Mouse (Mus musculus) cerebellum, postnatal 10 days (tissue): ENCODE measurements around the gene Fgf13.

Experiments used
- DNase-seq, 2 experiments: peaks; one replicate each; pipeline ENCODE4 v3.0.0; 2021; ENCODE audit warnings: mixed read lengths in 2 of 2

Fgf13 gene

DNA sequence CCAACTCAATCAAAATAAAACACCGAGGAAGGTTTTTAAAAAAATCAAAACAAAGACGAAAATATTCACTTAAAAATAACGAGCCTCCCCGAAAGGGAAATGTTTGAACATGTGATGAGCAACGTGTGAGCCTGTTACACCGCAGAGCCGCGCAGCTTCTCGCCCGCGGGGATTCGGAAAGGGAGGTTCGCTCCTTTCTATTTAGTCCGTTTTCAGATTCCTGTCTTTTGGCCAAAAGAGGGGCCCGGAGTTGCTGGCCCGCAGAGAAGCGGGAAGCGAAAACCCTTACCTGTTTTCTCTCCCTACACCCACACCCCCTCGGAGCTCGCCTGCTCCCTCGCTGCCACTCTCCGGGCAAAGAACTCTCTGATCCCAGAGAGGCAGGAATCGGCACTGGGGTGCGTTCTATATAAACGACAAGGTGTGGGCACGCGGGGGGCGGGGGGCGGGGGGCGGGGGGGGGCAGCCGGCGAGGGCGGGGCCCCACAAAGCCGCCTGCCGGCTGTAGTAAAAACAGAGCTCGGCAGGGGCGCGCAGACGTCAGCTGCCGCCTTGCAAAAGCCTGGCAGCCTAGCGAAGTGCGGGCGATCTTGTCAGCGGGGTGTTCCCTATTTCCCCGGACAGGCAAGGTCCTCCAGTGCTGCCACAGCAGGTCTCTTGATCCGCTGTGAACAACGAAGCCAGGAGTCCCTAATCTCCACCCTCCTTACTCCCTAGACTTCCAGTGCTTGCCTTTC, at the start of gene Fgf13:
Fgf13 (minus strand) TSS at position 377 of the 737 bp plus-strand sequence.
- DNase-seq: peak; percentile 55 to 74

DNA sequence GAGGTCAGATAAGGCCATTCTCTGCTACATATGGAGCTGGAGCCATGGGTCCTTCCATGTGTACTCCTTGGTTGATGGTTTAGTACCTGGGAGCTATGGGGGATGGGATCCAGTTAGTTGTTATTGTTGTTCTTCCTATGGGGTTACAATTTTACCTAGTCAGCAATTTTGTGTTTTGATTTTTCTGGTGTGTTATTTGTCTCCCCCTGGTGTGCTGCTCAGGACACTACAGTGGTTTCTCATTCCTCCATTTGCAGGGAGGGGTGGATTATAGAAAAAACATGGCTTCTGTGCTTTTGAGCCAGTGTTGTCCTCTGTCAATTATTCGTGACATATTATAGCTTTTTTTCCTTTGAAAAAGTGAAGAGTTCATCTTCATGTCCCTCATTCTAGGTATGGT, 38.7 kb upstream of the Fgf13 start:
- peak; percentile 25 to 33 for DNase-seq

DNA sequence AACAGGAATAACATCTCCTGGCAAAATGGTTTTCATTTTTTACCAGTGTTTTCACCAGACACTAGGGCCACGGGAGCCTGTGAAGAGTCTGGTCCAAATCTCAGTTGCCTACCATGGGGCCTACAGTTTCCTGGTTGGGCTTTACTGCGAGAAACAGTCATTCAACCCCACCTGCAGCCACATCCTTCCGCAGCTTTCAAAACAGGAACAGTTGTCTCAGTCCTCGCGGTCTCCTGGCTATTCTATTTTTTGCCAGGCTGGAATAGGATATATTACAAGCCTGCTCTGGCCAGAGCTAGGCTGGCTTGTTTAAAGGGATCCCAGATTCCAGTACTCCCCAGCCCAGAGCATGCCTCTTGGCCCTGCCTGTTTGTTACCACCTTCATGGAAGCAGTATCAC, 21.2 kb upstream of the Fgf13 start:
- no peak for DNase-seq

DNA sequence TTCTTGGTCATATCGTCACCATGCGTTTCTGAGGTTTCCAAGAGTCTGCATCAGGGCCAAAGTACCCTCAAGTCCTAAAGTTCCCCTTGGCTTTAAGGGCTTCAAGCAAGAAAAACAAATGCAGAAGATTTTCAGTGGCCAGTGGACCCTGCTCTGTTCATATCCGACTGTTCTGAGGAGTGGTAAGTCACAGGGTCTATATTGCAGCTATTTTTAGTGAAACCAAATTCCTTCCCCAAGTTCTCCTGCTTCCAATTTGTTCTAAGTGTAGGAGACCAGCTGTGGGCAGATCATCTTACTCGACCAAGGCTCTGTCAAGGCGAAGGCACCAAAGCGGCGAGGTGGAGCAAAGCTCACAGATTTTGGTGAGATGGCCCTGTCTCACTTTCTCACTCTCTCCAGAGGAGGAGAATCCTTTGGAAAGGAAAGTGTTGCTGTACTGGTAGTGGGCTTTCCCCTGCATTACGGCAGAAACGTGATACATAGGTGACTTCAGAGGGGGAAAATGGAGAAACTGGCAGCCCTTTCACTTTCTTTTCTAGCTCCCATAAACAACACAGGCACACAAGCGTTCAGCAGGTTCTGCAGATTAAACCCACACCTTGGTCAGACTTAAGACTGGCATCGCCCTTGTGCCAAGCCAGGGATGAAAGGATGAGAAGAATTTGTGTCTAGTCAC, 17.8 kb upstream of the Fgf13 start:
- DNase-seq: no peak

DNA sequence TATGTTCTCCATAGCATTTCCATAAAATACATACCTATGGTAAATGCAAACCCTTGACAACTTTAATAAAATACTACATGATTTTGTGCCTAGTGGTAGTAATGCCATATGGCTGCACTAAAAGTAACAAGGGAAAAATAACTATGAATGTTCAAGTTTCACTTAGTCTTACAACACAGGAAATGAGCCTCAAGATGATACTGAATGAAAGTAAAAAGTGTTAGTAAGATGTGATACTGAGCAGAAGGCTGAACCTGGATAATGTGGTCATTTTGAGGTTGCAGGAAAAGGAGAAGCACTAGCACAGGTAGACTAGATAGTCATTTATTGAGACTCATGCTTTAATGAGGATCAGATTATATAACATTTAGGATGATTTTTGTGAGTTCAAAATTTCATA, 16.2 kb upstream of the Fgf13 start:
- DNase-seq: no peak

DNA sequence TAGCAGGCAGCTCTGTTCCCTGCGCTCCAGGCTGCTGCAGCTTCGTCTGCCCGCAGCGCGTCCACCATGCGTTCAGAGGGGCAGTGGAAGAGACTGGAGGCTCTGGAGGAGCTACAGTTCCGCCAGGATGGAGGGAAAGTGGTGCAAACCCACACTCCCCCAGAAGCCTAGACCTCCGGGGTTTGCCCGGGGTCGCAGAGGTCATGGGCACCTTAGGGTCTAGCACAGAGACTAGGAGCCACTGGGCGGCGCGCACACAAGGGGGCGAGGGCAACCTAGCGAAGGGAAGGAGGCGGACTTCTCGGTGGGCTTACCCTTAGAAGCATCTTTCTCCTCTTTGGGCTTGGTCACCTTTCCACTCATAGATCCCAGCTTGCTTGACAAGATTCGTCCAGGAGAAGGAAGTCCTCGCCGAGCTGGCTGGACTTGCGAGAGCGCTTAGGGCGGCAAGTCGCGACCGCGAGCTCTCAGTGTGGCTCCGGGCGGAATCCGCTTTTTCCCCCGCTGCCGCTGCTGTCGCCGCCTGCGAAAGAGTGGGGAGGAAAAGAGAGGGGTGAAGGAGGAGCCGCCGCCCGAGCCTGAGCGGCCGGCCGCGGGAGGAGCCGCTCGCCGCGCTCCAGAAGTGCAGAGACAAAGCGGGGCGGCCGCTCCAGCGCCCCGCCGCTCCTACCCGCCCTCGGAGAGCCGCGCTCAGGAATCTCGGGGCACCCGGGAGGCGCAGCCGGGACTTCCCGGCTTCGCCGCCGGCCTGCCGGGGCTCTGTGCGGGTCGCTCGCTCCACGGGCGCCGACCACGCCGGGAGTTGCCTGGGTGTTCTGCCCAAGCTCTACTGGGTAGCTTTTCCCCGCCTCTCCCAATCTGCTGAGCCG, 811 bp downstream of the Fgf13 start:
- DNase-seq: peak; percentile 60 to 65

DNA sequence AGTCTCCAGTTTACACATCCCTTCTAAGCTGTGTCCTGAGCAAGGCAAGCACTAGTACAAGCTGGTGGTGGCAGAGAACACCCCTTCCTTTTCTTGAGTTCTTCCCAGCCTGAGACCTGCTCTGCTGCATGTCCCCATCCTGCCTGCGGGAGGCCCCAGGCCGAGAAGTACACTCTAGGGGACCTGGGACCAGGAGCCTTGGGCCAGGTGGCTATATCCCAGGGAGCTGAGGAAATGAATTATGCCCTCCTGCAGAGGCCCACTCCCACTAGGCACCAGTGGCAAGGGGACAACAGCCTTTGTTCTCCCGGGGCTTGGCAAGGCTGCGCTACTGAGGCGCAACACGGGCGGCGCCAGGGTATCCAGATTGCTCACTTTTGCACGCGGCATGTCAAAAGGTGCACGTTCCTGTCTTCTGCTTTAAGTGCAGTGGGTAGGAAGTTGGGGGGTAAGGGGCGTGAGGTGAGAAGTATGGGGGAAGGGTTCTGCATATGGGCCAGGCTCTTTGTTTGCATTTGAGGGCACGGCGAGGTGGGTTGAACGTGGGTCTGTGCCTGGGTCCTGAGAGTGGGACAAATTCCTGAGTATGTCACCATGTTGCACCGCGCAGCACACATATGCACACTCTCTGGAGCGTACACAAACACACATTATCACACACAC, 1.7 kb downstream of the Fgf13 start:
- DNase-seq: peak; percentile 48 to 49

DNA sequence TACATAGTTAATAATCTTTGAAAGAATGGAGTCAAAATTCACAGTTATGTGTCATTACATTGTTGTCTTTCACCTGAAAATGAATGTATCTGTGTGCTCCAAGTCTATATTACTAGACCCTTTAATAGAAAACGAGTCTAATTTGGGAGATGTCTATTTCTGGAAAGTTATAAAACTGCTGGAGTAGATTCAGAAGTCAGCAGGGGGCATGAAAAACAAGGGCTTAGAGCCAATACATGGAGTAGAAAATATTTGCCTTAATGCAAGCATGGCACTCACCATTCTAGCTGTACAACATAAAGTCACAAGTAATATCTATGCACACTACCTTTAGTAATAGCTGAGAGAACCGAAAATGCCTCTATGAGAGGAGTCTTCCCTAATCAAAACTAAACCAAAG, 19.9 kb downstream of the Fgf13 start:
- DNase-seq: peak; percentile 37 to 47

DNA sequence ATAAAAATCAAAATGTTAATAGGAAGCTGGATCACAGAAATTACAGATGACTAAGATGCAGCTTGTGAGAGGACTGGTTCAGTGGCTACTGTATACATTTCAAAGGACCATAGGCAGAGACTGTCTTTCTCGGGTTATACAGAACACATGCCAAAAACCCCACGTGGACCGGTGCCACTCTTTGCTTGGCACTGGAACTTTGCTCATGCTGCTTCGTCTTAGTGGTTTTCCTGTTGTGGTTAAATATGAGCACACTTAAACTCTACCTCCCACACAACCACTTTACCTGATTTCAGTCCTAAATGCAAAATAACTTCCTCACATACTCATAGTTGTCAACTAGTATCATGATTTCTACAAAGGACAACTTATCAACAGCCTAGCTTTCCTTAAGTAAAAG, 59.6 kb downstream of the Fgf13 start:
- peak; percentile 33 to 58 for DNase-seq

DNA sequence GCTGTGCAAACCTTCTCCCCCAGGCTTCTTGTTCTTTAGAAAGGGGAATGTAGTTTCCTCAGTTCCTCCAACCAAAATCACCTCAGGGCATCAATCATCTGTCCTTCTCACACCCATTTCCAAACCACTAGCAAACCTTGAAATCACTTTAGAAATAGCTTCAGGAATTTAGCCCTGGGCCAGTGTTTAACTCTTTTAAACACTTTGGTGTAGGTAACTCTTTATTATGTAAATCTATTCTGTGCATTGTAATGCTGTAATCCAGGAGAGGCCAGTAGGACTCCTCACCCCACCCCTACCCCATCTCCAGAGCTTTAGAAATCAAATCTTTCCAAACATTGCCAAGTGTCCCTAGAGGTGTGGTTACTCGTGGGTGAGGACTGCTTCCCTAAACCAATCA, 74.5 kb downstream of the Fgf13 start:
- no peak for DNase-seq

DNA sequence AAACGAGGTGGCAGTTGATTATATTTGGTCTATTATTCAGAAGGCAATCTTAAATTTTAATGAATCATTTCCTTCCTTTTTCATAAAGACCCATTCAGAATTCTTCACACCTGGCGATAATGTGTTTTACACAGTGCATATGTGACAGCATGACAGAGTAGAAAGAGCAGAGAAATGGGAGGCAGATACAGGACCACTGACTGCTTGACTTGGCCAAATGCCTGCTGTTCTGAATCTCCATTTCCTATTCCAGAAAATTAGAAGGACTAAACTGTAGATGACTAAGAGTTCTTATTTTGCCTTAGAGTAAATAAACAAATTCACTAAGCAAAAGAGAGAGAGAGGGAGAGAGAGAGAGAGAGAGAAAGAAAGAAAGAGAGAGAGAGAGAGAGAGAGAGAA, 82.4 kb downstream of the Fgf13 start:
- peak; percentile 59 to 67 for DNase-seq

DNA sequence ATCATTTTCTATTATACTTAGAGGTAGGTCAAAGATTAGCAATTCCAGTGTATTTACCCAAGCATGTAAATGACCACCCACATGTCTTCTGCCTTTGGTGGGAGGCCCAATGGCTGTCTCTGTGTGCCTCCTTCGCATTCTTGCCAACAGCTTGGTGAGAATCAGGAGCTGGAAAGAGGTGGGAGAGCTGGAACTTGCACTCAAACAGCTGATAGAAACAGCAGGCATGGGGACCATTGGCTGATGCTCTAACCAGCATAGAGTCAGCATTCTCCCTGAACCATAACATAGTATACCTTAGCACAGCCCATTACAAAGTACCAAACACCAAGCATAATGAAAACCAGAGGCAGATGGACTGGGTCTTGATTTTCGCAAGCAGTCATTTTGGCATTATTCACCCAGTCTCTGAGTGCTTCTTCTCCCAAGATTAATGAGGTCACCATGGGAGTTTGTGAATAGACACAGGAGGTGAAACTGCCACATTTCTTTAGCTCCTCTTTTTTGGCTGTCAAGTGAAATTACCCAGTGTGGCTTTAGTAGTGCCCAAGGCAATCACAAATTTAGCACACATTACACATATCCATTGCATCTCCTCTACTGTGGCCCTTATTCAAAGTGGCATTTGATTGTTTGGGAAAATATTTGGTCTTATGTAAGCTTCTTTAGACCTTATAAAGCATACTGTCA, 165.1 kb downstream of the Fgf13 start:
- peak; percentile 56 to 77 for DNase-seq

DNA sequence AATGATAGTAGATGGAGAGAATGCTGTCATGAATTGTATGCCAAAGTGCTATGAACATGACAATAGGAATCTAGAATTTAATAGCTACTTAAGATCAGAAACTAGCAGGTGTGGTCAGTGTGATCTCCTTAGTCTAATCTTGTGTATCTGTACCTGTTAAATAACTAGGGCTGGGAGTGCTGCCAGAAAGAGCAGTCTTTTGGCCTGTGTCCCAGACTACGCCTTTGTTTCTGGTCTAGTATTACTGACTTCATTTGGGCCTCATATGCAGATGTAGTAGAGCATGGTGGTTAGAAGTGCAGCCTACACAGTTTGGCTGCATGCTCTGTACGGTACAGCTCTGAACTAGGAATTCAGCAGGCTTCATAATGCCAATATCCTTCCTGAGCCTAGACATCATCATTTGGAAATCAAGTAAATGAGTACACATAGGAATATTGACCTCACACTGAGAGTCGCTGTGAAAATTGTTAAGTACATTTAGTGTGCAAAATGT, 276.9 kb downstream of the Fgf13 start:
- DNase-seq: peak; percentile 61 to 63

DNA sequence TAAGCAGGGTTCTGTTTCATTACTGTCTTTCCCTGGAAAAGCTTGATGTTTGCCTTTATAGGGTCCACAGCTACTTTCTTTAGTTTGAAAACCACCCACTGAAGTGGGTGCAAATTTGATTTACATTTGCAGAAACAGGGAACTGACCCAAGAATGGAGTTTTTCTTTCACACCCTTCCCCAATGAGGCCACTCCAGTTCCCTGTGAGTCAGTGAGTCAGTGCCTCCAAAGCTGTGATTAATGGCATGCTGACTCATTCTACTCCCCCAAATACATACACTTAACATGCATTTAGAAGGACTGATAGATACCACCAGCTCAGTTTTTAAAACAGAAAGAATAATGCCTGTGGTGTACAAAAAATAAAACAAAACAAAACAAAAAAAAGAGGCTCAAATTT, 316.3 kb downstream of the Fgf13 start:
- no peak for DNase-seq

DNA sequence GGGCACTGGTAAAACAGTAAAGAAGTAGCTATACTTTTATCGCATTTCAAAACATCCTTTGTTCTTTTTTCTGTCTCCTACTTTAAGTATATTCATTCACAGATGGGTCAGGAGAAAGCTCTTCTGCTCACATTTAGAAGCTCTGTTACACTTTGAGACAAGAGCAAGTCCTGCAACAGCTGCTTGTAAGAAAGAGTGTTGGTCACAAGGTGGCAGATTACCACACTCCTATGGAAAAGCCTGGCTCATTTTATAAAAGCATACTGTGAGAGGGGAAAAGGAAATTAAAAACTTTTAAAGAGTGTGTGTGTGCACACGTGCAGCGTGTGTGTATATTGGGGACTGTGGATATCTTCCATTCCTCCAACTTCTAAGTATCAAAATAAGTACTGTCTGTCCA, 324.1 kb downstream of the Fgf13 start:
- DNase-seq: no peak

DNA sequence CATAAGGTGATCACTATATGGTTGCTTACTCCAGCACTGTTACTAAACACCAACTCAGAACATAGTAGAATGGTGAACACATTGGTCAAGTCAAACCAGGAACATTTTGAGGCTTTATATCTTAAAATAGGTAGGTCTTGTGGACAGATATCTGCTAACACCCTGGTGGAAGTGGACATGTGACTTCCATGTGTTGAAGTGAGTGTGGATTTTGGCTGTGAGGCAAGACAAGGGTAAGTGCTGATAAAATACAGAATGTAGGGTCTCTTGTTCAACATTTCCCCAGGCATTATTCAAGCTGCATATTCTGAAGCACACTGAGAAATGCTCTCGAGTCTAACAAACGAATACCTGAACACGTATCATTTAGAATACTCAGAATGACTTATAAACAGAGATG, 324.7 kb downstream of the Fgf13 start:
- no peak for DNase-seq

DNA sequence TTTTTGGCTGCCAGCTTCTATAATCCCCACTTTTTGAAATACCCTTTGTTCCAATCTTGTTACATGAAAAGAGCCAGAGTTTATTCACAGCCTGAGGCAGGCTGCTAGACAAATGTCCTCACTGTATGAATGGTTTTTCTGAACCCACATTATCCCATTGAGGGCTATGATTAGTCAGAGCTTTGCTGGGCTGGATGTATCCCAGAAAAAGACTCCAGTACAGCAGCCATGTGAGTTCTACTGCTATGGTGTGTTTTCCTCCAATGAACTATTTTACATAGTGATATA, 326.5 kb downstream of the Fgf13 start:
- DNase-seq: no peak

DNA sequence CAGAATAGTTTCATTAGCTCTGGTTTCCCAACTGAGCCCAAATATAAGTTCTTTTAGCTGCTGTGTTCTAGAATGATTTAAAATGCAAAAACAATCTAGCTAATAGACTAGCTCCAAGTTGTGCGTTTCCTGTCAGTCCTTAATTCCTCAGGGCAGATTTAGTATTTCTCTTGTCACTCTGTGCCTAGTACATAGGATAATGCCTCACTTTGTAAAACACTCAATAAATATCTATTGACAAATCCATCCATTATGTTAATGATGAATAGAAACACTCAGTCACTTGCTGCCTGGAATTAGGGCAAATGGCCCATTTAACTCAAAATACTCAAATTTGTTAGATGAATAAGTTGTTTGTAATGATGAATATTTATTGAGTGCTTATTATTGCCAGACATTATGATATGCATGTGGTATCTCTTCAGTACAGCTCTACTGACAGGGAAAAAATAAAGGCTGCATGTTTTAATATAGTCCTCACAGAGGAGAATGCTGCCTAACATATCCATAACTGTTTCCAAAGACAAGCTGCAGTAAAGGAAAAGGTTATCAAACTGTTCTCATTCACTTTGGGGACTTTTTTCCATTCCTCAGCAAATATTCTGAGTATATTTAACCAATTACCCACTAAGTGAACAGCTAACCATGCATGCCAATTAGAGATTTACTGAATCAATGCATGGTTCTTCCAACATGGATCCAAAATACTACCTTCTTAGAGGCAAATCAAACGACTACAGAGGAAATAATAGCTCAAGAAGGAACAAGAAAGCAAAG, 327.0 kb downstream of the Fgf13 start:
- no peak for DNase-seq

DNA sequence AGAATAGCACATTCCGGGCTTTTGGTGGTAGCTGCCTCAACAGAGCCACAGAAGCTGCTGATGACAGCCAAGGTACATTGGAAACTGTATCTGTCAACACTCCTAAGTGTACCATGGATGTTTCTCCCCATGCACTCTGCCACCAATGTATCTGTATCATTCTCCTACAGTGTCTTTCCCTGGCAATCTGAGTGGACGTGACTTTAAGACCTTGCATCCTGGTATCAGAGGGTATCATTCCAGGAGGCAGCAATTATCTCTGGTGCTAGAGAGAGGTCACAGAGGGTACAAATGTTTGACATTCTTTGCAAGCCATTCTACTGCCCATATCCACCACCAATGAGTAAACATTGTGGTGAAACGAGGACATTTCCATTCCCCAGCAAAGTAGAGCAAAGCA, 347.2 kb downstream of the Fgf13 start:
- DNase-seq: no peak

DNA sequence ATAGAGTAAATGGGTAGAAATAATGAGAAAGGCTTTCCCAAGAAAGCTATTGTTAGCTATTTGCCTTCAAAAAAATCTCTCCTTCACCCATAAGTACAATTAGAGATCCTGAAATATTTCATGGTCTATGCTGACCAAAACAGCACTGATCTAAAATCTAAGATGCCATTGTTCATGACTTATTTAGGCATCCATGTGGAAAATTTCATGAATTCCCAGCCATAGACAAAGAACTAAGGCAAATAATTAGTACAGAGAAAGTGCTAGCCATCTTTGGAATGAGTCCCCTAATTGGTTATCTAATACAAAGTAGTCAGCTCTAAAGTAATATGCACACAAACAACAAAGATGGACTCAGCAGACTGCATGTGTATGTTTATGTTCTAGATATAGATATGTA, 366.7 kb downstream of the Fgf13 start:
- DNase-seq: no peak

DNA sequence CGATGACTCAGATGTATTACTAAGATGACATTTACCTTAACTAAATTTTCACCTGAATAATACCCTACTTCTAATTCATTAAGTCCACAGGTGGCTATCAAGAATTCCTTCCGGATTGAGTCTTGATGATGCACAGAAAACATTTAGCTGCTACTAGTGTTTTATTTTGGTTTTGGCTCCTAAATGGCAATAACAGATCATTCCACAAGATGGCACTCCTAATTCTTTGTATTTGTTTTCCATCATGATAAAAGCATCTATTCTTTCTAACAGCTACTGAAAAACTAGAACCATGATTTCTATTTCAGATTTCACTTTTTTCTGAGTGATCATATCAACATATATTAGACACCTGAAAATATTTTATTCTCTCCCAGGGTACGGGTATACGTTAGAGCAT, 373.7 kb downstream of the Fgf13 start:
- peak in 1 of 2 experiments; percentile 43 for DNase-seq

DNA sequence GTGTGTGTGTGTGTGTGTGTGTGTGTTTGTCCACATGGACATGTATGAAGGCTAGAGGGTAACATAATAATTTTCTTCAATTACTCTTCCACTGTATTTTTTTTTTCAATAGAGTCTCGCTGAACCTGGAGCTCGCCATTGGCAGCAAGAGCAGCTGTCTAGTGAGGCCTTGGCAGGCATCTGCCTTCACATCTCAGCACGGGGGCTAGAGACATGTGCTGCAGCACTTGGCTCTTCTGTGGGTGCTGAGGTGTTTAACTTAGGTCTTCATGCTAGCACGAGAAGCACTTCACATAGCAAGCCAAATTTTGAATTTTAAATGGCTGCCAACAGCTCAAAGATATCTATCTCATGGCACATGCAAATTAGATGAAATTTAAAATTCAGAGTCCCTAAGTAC, 380.9 kb downstream of the Fgf13 start:
- peak; percentile 57 to 71 for DNase-seq
